Mouse (Mus musculus) embryo, embryonic 11.5 days (tissue): ENCODE results near the gene Sdf2.

Experiments
- DNase-seq: peaks from one replicate; pipeline ENCODE4 v3.0.0-alpha.2; 2012; ENCODE audit warnings: low read depth, low spot score

The Sdf2 gene

GRCm38 (mm10) chr11:78245627-78246317, at the start of gene Sdf2, which contains the start of gene Supt6:
Gene Sdf2 (plus strand): TSS chr11:78245746.
Gene Supt6 (minus strand): TSS chr11:78245987.
- DNase-seq = peak; percentile 84

GRCm38 (mm10) chr11:78202372-78202771, 43.2 kb upstream of the Sdf2 start:
- no peak for DNase-seq

- DNase-seq = no peak
These were observed 41.3 kb upstream of the Sdf2 start for GRCm38 (mm10) chr11:78204287-78204686.

DNA sequence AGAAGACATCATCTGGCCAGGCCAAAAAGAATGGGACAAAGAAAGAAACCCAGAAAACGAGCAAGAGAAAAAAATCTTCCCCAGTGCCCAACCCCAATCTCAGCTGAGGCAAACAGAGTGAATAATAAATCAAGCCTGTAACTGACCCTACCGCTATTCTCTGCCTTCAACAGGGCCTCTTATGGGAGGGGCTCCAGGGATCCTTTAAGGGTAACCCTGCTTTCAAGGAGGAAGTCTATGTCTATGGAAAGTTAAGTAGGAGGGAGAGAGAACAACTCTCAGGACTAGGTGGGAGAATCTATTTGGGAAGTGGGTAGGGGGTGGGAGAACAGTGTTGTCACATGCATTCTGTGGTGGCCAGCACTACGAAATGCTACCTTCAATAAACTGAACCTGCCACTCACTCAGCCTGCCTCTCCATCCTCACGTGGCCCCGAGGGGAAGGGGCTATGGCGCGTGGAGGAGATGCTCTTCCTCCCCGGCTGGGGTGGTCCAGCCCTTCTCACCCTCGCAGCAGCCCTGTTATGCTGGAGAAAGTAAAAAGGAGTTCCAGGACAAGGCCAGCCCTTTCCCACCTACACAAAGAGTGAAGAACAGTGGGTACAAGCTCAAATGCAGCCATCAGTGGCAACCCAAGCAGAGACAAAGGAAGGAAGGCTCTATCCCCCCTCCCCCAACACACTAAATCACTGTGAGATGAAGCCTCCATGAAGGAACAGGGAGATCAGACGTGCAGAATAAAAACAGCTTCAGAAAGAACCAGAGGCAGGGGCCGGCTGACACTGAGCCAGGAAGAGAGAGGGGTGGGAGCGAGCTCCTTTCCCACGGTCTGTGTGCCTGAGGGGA, 40.0 kb upstream of the Sdf2 start:
- DNase-seq = no peak

GRCm38 (mm10) chr11:78207190-78207589, 38.4 kb upstream of the Sdf2 start:
- DNase-seq = no peak

DNA sequence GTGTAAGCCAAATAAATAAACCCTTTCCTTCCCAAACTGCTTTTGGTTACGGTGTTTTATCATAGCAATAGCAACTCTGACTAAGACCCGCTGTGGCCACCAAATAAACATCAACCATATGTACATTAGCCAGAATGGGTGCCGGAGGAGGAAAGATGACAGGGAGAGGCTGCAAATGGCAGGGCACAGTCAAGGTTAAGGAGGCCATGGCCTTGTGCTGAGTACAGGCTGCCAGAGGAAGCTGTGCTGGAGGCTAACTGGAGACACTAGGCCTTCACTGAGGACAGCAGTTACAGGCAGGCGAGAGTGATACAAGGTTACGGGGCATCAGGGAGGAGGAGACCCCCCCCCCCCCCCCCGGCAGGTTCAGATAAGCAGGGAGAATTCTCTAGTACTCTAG, 35.7 kb upstream of the Sdf2 start:
- DNase-seq = no peak

DNA sequence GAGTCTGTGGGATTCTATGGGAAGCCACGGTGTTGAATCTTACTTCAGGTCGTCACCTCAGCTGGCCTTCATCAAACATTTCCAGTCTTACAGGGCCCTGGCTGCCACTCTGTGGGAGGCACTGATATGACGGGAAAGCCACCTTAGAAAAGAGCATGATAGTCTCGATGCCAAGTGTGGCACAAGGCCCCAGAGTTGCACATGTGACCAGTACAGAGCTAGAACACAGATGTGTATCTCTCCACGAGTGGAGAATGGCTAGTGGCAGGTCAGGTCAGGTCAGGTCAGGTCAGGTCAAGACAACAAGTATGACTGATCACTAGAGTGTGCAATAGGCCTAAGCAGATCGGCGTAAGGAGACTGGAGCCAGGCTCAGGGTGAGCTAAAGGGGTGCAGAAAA, 34.9 kb upstream of the Sdf2 start:
- no peak for DNase-seq

DNA sequence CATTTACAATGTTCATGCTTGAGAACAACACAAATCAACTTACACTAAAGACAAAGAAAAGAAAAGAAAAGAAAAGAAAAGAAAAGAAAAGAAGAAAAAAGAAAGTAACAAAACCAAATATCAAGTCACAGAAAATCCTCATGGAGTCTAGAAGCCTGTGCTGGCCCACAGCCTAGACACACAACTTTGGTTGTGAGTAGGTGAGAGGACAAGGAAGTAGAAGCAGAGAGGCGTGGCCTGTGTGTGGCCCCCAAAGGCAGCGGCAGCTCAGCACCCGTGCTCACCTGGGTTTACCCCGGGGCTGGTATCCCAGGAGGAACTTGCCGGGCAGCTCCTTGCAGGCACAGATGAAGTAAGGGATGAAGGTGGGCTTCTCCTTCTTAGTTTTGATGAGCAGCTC, 34.0 kb upstream of the Sdf2 start:
- no peak for DNase-seq

- DNase-seq = no peak
These were observed 32.3 kb upstream of the Sdf2 start for GRCm38 (mm10) chr11:78213086-78213817.

DNA sequence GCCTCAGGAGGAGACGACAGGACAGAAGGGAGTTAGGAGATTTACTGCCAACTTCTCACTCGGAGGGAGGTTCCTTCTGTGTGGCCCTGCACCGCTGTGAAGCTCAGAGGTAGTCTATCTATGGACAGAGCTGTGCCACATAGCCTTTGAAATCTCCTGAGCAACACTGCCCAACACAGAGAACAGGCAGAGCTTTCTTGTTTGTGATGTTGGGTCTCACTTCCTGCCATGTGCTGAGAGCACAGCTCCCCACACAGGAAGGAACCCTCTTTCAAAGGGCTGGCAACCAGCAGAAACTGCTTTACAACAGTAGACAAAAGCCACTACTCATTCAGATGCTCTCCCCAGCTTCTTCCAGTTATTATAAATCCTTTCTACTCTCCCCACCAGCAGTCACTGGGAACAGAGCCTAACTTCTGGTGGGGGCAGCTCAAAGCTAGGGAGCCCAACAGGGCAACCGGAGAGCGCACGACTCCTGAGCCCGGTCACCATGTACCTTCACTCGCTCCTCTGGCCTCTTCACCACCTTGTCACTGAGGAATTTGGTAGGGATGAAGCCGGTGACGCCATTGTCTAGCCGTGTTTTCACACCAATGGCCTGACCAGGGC, 29.7 kb upstream of the Sdf2 start:
- no peak for DNase-seq

- no peak for DNase-seq
These were observed 22.0 kb upstream of the Sdf2 start for GRCm38 (mm10) chr11:78223586-78223985.

- DNase-seq = no peak
These were observed 14.0 kb upstream of the Sdf2 start for GRCm38 (mm10) chr11:78231518-78231917.

DNA sequence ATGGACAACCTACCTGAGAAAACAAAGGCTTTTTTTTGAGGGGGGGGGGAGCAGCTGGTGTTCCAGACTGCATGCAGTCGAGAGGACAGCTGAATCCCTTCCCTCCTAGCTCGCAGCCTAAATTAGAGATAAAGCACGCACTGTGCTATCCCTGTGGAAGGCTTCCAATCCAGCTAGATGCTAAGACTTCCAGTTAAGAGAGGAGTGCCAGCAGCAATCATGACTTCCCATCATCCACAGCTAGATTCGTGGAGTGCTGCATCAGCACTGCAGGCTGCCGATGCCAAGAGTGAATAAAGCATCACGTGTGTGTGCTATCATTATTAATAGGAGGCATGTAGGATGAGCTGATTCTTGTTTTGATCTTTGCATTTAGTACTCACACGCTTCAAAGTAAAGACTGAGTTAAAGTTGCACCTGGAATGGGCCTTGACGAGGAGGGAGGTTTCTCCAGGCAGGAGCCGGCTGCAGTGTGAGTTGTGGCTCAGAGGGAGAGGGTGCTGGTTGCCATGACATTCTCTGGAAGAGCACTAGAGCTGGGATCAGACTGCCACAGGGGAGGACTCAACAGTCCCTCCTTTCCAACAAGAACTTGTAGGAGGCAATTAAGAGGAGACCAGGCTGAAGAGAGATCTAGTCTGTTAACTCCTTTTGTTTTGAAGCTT, 5.2 kb upstream of the Sdf2 start:
- no peak for DNase-seq

GRCm38 (mm10) chr11:78245261-78245626, 302 bp upstream of the Sdf2 start:
- no peak for DNase-seq

DNA sequence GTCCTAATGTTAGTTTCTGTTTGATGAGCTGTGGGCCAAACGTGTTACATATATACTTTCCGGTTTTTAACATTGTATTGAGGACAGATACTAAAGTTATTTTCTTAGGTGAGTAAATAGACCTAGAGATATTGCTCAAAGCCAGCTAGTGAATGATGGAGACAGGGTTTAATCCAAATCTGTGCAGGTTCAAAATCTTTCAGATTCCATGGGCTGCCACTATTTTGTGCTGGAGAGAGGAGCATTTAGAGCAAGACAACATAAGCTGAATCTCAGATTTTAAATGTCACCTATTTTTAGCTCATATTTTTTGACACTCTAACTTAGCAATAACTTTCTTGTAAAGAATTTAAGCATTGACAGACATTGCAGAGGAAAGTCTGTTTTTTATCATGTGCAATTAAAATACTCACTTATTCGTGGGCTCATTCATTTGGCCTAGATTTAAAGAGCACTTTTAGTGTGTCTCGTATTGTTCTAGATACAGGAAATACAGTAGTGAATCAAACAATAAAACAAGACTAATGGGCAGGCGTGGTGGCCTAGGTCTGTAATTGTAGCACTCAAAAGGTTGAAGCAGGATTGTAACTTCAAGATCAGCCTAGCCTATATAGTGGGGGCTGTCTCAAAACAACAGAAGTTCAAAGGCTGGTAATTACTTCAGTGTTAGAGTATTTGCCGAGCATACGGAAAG, 919 bp downstream of the Sdf2 start:
- DNase-seq = no peak

DNA sequence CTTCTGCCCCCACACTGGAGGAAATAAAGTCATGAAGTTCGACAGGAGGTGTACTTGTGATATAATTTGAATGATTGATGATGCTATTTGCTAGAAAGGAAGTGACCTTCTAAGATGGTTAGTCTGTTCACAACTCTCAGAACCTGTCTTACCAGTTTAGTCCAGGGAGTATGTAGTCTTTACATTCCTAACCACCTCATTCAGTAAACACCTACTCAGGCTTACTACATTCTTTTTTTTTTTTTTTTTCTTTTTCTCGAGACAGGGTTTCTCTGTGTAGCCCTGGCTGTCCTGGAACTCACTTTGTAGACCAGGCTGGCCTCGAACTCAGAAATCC, 1.4 kb downstream of the Sdf2 start:
- no peak for DNase-seq

GRCm38 (mm10) chr11:78247727-78248140, 2.2 kb downstream of the Sdf2 start:
- DNase-seq = no peak

- DNase-seq = no peak
These were observed 11.1 kb downstream of the Sdf2 start for GRCm38 (mm10) chr11:78256618-78257017.

GRCm38 (mm10) chr11:78260489-78261258, 15.1 kb downstream of the Sdf2 start:
- no peak for DNase-seq
